Mouse (Mus musculus) common myeloid progenitor, adult 5-6 weeks (primary cell): ENCODE results near the gene Hsd3b7. TPM values are rescaled to one million over a fixed set of nuclear protein-coding genes. Genes with fewer than 3 reads are reported as not detected.
"Not testable (repeated sequence)": the region's sequence is repeated elsewhere in the genome, so short reads cannot be mapped to it uniquely, and the experiment has no call there.

ENCODE experiments used
- ATAC-seq: replicated peaks from 2 replicates; pipeline ENCODE4 v1.8.0; 2016; ENCODE audit warnings: low read depth, mild to moderate bottlenecking, moderate TSS enrichment, inconsistent platforms; ENCODE audit not compliant: poor library complexity, severe bottlenecking
- total RNA-seq: library from RNA; stranded (forward); fragments of 200-1000, 187-1606 nt; gene quantifications from 2 replicates; pipeline ENCODE4 v1.2.3, GENCODE M21; 2017

Gene Hsd3b7
- total RNA-seq, 1 experiment from 2014 or later, result 52.3 TPM

DNA sequence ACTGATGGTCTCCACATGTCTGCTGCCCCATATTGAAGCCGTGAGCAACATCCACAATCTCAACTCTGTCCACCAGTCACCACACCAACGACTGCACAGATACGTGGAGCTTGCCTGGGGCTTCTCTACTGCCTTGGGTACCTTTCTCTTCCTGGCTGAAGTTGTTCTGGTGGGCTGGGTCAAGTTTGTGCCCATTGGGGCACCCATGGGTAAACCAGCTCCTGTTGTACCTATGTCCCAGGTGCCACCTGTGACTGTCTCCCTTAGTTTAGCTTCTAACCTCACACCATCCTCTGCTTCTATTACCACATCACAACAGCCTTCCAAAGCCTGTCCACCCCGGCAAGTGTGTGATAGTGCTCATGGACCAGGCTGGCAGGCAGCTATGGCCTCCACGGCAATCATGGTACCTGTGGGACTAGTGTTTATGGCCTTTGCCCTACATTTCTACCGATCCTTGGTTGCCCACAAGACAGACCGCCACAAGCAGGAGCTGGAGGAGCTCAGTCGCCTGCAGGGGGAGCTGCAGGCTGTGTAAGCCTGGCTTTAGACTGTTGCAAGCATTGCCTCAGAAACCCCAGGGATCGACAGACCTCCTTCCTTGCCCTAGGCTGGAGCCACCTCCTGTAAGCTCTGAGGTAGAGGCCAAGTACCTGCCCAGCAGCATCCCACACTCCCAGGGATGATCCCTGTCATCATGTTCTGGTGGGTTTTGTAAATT lies 26.6 kb upstream of the Hsd3b7 start:
- peak; percentile 30 for ATAC-seq

DNA sequence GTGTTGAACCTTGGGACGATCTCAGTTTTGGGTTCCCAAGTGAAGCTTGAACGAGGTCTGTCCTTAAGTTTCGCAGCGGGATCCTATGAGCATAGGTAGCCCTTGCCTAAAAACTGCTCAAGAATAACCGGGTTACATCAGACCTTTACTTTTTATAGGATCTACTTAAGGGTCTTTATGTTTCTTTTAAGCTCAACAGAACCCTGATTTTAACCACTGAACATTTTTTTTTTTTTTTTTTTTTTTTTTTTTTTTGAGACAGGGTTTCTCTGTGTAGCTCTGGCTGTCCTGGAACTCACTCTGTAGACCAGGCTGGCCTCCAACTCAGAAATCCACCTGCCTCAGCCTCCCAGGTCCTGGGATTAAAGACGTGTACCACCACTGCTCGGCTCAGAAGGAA lies 24.6 kb upstream of the Hsd3b7 start:
- ATAC-seq, result not testable (repeated sequence)

DNA sequence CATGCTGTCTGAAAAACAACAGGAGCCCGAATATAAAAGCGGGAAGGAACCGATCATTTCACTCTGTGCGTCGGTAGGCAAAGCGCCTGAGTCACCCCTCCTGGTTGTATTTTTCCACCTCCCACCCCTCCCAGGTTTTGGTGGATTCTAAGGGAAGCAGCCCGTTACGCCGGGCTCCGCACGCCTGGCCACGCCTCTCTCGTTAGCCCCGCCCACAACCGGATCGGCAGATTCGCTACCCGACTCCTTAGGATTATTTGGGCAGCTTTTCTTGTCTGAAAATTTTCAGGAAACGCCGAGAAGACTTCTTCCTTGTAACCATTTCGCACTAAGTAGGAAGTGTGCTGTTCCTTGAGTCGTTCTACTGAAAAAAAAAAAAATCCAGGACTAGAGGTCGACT lies 24.0 kb upstream of the Hsd3b7 start, which contains the start of gene Setd1a:
Gene Setd1a, plus strand, starts transcription at position 245 of the 400 bp plus-strand sequence.
- ATAC-seq, result peak; percentile 58

DNA sequence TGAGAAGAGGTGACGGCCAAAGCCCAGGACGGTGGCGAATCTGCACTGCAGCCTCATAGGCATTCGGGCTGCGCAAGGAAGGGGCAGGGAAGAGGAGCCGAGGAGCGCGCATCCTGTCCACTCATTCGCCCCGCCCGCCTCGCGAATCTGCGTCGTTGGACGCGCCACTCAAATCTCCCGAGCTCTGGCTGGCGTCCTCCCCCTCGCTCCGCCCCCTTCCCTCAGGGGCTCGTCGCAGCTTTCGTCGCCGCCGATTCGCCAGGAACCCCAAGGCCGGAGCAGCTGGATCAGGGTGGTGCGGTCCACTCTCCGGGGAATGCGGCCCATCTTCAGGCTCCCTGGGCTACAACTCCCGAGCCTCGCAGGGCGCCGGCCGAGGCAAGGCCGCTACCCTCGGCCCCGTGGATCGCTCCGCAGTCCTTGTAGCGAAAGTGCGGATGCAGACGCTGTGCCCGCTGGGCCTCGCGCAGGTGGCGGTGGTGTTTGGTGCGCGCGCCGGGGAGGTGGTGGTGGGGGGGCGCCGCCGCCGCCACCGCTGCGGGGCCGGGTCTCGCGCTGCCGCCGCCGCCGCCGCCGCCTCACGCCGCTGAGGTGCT lies 23.4 kb upstream of the Hsd3b7 start:
- peak; percentile 87 for ATAC-seq

DNA sequence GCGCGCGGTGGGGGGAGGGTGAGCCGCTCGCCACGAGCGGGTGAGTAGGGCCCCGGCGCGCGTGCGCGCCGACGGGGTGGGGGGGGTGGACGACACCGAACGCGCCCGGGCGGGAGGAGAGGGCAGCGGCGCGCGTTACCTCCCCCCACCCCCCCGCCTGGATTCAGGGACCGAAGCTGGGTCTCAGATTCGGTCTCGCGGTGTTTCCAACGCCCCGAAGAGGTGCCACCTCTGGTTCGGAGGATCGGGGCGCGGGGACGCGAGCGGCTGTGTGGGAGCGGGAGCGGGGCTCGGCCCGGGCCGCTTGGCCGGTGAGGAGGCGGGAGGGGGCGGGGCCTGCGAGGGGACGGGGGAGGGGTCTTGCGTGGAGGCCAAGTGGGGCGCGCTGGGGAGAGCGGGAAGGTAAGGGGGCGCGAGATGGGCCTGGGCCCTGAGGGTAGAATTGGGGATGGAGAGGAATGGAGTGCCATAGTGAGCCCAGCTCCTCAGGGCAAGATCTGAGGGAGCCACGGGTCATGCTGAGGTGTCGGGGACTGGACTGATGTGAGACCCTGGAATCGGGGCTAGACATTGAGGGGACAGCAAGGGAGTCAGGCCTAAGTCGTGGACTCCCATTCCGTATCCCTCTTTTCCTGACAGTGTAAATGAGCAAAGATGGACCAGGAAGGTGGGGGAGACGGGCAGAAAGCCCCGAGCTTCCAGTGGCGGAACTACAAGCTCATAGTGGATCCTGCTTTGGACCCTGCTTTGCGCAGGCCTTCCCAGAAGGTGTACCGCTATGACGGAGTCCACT lies 22.7 kb upstream of the Hsd3b7 start:
- peak; percentile 4; the same call in 1 of the 2 replicates for ATAC-seq

DNA sequence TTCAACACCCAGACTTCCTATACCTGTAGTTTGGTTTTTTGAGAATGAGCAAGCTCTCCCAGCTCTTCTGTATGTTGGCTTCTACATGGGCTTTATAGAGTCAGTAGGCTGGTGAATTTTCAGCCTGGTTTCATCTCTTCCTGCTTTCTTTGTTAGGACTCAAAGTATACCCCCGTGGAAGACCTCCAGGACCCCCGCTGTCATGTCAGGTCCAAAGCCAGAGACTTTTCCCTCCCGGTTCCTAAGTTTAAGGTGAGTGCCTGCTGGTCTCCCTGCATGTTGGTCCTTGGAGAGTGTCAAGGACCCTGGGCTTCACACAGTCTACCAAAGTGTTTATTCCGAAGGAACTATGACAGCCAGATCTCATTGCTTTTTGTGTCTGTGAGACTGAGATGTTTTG lies 22.1 kb upstream of the Hsd3b7 start:
- ATAC-seq, result no peak

DNA sequence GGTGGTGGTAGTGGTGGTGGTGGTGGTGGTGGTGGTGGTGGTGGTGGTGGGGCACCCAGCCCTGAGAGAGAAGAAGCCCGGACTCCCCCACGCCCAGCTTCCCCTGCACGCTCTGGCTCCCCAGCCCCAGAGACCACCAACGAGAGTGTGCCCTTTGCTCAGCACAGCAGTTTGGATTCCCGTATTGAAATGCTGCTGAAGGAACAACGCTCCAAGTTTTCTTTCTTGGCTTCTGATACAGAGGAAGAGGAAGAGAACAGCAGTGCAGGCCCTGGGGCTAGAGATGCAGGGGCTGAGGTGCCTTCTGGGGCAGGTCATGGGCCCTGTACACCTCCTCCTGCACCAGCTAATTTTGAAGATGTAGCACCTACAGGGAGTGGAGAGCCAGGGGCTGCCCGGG lies 15.1 kb upstream of the Hsd3b7 start, which contains the start of gene Gm49388:
Gene Gm49388, plus strand, starts transcription at position 301 of the 400 bp plus-strand sequence.
- no peak for ATAC-seq

DNA sequence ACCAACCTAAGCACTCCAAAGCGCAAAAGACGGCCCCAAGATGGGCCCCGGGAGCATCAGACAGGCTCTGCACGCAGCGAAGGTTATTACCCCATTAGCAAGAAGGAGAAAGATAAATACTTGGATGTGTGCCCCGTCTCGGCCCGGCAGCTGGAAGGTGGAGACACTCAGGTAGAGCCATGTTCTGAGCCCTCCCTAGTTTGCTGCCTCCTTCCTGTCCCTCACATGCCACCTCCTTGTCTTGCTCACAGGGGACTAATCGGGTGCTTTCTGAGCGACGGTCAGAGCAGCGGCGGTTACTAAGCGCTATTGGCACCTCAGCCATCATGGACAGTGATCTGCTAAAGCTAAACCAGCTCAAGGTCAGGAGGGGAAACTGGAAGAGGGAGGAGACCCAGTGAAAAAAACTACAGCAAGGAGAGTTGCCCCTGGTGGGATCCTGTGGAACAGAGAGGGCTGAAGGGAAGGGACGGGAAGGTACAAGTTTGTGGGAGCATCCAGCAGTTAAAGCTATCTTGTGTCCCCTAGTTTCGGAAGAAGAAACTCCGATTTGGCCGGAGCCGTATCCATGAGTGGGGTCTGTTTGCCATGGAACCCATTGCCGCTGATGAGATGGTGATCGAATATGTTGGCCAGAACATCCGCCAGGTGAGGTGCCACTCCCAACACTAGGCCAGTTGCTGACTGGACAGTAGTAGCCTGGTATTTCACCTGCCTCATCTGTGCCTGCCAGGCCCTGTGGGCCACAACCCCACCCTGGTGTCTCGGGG lies 3.1 kb upstream of the Hsd3b7 start:
- no peak for ATAC-seq

DNA sequence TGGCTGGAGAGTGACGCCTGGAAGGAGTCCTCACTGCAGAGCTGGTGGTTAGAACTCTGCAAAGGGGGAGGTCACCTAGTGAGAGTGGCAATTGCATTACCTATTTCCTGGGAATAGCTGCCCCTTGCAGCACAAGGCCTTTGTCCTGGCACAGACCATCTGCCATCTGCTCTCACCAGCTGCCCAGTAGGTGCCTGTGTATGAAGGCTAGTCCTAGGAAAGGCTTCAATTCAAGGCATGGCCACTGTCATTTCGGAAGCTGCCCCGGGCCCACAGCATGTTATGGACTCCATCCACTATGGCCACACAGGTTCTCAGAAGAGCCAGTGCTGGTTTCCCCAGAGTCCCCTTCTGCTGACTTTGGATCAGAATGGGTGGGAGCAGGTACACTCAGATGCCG lies 1.8 kb upstream of the Hsd3b7 start:
- no peak for ATAC-seq

DNA sequence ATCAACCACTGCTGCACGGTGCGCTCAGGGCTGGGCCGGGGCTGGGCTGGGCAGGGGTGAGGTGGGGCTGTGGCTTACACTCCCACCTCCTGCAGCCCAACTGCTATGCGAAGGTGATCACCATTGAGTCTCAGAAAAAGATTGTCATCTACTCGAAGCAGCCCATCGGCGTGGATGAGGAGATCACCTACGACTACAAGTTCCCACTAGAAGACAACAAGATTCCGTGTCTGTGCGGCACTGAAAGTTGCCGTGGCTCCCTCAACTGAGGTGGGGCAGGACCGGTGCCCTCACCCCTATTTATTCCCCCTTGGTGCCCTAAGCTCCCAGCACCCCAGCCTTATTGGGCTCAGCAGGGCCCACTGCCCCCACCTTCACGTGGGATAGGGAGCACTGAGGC lies 1.2 kb upstream of the Hsd3b7 start:
- ATAC-seq, result no peak

DNA sequence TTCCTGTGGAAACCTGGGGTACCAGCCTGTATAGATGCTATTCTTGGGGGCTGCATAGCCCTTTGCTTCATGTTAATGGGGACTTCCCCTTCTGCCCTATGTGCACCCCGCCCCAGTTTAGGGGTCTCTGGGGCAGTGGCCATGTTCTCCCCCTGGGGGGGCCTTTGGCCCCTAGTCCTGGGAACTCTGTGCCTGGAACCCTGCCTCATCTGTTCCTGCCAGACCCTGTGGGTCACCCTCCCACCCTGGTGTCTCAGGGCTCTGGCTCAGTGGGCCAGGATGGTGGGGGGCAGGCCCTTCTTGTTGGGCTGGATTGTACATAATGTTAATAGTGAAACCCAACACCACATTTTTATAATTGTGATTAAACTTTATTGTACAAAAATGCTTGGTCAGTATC lies 666 bp upstream of the Hsd3b7 start:
- no peak for ATAC-seq

DNA sequence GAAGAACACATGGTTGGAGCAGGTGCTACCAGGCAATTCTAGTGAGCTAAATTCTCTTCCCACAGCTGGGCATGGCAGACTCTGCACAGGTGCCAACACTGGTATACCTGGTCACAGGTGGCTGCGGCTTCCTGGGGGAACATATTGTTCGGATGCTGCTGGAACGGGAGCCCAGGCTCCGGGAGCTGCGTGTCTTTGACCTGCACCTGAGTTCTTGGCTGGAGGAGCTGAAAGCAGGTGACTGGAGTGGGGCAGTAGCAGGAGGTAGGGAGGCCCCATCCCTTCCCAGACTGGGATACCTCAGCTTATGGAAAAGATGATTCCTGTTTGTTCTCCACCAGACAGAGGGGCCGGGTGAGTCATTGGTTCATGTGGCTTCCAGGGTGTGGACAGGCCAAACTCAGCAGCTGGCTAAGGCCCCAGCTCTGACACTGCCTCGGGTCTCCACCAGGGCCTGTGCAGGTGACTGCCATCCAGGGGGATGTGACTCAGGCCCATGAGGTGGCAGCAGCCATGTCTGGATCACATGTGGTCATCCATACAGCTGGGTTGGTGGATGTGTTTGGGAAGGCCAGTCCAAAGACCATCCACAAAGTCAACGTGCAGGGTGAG lies 712 bp downstream of the Hsd3b7 start:
- no peak for ATAC-seq

DNA sequence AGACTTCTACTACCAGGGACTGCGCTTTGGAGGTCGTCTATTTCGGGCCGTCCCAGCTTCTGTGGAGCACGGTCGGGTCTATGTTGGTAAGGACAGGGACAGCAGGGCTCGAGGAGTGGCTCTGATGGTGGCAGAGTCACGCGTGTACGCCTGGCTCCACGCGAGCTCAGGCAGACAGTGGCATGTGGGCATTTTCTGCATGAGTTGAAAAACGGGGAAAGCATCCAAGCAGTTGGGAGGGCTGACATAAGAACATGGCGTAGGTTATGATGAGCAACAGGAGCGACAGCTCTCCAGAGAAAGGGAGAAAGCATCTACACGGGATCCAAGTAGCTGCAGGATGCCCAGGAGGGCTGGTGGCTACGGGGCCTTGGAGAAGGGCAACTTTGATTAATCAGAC lies 1.9 kb downstream of the Hsd3b7 start:
- ATAC-seq, result no peak

DNA sequence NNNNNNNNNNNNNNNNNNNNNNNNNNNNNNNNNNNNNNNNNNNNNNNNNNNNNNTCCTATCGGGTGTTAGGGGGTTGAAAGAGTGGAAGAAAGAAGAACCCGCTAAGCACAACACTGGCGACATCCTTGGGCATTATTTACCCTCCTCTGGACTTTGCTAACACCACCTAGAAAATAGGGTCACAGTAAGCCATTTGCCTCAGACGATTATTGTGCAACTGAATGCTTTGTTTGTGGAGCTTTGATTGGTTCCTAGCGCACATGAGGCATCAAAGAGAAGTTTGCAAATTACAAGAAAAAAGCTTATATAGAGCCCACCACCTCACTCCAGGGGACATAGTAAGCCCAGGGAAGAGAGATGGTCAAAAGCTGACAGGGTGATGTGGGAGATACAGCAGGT lies 8.4 kb downstream of the Hsd3b7 start:
- no peak for ATAC-seq

DNA sequence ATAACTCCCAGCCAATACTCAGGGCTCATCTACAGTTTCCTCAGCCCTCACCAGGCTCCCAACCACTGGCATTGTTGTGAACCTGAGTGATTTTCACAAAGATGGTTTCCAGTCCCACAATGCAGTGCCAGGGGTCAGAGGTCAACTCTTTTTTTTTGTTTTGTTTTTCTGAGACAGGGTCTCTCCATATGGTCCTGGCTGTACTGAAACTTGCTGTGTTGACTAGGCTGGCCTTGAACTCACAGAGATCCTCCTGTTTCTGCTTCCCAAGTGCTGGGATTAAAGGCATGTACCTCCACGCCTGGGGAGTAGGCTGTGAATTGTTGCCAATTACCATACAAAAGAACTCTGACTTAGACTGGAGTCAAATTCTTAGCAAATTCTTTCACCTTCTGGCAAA lies 9.4 kb downstream of the Hsd3b7 start:
- ATAC-seq, result no peak

DNA sequence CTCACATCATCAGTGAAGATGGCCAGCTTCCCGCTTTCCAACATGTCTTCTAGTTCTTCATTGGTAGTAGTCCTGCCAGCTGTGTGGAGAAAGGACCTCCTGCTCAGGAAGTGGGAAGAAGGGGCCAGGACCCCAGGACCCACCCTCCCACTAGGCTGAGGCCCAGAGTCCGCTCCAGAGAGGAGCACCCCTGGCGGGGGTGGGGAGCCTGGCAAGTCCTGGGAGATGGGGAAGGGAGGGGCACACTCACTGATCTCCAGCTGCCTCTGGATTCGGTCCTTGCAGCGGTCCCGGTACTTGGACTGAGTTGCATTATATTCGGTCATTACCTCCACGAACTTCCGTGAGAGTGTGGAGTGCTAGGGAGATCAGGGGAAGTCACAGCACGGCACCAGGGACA lies 10.2 kb downstream of the Hsd3b7 start:
- ATAC-seq, result no peak

DNA sequence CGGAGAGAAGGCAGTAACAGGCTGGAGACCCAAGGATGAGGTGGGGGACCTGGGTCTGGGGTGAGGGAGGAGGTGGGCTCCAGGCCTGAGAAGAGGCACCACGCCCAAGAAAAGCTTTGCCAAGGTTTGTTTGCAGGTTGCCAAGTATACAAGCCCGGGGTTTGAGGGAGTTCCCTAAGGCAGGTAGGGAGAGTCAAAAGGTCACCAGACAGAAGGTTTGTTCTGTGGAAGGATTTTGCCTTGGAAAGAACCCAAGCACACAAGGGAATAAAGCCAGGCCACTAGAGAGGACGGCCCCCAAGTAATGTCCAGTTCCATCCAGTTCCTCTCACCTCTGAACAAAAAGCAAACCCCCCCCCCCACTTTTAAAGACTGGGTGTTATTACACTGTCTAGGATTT lies 10.8 kb downstream of the Hsd3b7 start:
- ATAC-seq, result no peak

DNA sequence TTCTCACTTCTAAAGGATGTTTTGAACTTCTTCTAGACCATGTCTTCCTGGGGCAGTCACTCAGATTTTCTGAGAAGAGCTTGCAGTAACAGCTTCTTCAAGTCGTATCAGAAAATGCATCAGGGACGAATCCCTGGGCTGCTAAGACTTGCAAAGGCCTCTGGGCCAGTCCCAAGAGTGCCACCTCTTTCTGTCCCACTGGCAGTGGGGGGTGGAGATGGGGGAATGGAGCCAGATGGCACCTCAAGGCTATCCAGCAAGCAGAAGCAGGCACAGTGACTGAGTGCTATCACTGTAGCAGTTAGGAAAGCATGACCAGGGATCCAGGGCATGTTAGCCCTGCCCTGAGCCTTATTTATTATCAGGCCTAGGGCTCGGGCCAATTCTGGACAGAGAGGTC lies 11.9 kb downstream of the Hsd3b7 start:
- ATAC-seq, result no peak

DNA sequence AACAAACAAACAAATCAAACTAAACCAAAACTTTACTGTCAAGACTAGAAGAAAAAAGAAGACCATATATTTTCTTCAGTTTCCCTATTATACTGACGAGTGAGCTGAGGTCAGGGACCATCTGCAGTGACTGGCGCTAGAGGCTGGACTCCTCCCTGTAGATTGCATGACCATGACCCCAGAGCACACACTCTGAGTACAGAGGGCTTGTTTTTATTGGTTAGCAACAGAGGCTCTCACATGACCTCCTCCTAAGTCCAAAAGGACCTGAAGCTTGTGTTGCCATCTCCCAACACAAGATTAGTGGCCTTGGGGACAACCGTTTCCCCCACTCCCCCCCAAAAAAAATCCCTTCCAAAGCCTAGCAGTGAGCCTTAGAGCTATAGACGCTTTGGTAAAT lies 13.4 kb downstream of the Hsd3b7 start:
- no peak for ATAC-seq
